Mouse (Mus musculus) frontal cortex, adult (tissue): ENCODE results near the gene Asb17.
"Not testable (repeated sequence)": the region's sequence is repeated elsewhere in the genome, so short reads cannot be mapped to it uniquely, and the experiment has no call there.

Experiments
- ATAC-seq: cut with Nextera tagmentation; 2 replicates; pipeline ENCODE4 v1.9.2; 2017; ENCODE audit warnings: mild to moderate bottlenecking, moderate library complexity, mixed read lengths; ENCODE audit not compliant: low TSS enrichment

Asb17 gene

DNA sequence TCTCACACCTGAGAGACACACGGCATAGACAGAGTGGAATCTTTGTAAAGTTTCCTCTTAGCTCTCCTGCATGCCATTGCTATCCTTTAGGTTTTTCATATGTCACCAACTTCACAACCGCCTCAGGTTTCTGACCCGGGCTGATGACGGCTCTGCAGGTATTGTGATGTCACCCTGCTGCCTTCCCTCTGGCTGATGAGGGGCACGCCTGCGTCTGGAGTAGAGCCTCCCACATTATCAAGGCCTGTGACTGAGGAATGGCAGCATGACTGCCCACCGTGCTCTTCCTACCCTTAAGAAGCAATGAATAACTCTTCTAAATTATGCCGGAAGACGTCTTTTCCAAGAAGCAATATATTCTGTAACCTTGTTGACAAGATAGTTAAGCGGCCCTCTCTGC lies at the start of gene Asb17:
Gene Asb17, plus strand, starts transcription at position 180 of the 400 bp plus-strand sequence.
- no peak for ATAC-seq

DNA sequence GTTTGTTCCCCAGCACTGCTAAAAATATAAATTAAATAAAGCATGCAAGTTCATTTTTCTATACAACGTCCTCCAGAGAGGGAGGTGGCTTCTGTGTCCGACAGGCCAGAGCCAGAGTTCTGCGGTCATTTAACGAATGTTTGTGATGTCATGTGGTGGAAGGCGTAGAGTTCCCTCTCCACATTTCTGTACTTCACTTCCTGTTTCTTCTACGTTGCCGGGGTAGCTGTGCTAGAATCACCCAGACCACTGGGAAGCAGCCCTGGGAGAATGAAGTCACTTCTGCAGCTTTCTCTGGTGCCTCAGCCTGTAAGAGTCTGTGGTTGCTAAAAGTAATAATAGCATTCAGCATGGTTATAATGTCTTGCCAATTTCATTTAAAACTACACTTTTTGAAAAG lies 46.4 kb upstream of the Asb17 start:
- peak; percentile 17; the same call in 1 of the 2 replicates for ATAC-seq

DNA sequence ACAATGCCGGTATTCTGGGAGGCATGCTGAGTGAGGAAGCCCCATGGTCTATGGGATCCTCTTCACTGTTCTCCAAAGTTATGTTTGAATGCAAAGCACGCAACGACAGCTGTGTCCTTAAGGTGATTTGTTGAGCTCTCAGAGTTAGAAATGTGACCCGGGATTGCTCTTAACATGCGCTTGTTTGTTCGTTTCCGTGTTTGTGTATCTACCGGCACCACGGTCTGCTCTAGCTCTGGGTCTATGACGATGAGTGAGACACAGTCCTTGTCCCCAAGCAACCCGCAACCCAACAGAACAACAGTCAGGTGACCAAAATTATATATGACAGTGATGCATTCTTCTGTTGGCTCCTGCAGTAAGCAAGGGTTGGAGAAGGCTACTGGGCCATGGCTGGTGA lies 44.4 kb upstream of the Asb17 start:
- no peak for ATAC-seq

DNA sequence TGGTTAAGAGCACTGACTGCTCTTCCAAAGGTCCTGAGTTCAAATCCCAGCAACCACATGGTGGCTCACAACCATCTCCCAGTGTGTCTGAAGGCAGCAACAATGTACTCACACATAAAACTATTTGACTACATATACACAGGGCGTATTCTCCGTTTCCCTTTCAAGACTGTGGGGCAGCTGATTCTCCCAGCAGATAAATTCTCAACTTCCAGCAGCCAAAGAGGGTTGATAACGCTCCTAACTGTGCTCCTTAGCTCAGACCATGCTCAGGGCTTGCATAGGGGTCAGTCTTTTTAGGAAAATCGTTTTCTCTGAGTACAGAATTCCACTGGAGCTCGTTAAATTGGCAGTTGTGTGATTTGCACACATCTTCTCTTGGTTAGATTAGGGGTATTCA lies 43.3 kb upstream of the Asb17 start:
- no peak for ATAC-seq

DNA sequence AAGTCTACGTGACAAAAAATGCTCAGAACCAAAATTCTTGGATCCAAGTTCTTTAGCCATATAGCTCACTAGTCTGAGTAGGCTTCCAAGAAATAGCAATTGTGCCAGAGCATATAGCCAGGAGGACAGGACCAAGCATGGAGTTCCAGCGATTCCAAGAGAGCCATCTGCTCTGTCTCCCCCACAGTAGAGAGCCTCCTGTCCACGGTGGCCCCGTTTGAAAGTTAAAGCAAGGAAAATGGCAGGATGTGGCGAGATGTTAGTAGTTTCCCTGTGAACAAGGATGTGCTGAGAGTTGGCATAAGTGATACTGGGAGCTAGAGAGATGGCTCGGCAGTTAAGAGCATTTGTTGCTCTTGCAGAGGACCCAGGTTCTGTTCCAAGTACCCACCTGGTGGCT lies 42.5 kb upstream of the Asb17 start:
- ATAC-seq, result peak; percentile 53

DNA sequence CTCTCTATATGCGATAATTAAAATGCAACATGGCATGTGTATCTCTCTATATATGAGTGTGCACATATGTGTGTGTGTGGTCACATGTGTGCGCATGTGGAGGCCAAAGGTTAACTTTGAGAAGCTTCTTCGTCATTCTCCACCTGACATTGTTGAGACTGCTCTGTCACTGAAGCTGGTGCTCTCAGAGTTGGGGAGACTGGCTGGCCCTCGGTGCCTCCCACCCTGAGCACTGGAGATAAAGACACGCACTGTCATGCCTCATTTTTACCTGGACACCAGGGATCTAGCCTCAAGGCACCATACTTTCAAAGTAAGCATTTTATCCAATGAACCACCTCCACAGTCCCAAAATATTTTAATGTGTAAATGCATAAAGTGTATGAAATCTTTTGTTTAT lies 41.4 kb upstream of the Asb17 start:
- no peak for ATAC-seq

DNA sequence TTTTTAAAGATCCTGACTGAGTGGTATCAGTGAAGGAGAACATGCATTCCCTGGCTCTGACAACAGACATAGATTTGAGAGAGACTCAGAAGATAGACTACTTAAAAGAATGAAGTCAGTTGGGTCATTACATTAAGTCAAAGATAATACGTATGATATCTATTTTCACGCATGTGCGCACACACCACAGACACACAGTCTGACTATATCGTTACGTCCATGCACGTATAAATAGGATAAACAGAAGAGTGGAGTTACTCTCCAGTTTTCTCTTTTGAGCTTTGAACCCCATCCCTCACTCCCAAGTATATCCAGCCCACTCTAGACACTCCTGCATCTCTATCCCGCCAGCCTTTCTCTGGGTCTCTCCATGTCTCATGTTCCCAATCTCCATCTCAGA lies 40.0 kb upstream of the Asb17 start:
- ATAC-seq, result no peak

DNA sequence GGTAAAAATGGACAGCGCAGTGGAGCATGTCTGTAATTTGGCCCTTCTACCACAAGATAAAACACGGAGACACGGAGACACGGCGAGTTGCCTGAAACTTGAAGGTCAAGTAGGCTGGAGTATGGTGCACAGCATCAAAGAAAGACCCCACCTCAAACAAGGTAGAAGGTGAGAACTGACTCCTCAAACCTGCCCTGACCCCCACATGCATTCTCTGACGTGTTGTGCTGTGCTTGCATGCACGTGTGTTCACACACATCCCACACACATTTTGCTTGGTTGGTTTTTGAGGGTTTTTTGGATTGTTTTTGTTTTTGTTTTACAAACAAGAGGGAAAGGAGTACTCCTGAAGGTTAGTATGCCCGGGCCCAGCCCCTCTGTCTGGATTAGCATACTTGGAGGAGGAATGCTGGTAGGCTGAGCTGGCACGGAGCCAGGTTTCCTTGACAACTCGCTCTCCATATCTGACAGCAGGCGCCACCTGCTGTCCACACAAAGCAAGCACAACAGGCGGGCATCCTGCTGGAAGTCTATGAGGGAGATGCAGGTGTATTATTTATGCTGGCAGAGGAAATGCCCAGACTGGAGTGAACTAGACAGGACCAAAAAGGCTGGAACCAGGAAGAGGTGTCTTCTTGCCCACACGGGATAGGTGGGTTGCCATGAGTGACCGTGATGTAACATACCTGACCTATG lies 37.8 kb upstream of the Asb17 start:
- ATAC-seq, result peak; percentile 97

DNA sequence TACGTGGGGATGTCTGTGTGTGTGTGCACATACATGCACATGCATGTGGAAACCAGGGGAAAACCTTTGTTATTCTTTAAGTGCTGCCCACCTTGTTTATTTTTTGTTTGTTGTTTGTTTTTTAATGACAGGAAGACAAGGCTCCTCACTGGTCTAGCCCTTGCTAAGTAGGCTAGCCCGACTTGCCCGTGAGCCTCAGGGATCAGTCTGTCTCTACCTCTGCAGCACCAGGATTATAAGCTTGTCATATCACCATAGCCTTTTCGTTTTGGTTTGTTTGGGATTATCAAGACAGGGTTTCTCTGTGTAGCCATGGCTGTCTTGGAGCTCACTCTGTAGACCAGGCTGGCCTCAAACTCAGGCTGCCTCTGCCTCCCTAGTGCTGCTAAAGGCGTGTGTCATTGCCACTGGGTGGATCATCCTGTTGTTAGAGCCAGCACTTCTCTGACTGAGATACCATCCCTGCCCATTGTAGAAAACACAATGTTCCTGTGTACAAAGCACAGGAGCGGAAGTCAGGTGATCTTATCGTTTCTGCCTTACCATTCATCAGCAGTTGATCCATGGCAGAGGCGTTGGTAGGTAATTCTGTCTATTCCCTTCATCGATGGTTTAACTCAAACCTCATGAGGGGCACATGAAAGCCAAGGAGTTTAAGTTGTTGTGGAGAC lies 37.1 kb upstream of the Asb17 start:
- no peak; the same call in 1 of the 2 replicates for ATAC-seq

DNA sequence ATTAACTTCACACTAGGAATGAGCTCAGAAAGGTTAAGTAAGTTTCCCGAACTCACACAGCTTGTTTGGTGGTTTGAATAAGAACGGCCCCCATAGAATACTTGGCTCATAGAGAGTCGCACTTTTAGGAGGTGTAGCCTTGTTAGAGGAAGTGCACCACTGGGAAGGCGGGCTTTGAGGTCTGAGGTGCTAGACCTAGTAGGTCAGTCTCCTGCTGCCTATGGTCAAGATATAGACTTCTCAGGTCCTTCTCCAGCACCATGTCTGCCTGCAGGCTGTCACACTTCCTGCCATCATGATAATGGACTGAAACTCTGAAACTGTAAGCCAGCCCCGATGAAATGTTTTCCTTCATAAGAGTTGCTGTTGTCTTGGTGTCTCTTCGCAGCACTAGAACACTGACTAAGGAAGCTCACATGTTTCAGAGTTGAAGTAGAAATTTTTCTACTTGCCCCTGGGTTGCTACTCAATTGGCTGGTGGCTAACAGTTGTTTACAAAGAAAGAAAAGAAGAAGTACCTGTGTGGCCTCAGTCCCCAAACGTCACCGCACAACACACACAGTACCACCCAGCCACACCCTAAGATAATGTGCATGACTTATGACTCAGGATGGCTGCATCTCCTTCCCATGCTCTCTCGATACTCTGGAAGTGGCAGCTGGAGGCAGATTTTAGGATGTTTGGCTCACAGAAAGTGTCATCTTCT lies 36.4 kb upstream of the Asb17 start:
- no peak for ATAC-seq

DNA sequence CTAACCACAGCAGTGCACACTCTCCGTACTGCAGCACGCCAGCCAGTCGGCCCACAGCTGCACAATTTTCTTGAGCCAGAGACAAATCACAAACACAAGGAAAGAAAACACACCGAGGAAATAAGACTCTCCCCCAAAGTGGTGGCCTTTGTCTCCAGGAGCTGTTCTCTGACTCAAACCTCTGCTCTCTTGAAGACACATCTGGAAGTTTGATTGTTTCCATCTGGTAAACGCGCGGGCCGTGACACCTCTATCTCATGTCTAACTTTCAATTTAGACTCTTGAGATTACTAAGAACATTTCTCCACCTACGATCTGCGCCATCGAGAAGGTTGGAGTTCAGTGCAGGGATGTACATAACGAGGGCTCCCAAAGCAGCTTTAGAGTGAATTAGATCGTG lies 35.6 kb upstream of the Asb17 start:
- ATAC-seq, result no peak

DNA sequence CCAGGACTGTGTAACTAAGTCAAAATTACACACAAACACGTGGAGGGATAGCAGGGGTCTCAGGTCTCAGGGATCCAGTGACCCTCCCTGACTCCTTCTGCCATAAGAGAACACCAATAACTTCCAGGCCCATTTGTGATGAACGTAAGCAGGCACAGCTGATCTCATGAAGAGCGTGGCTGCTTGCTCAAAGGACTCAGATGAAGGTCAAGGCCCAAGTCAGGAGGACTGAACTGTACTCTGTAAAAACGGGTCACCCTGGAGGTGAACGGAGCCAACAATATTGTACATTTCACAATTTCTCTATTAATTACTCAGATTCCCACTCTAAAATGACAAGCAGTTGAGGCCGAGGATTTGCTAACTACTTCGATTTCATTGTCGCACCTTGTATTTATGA lies 30.0 kb upstream of the Asb17 start:
- no peak for ATAC-seq

DNA sequence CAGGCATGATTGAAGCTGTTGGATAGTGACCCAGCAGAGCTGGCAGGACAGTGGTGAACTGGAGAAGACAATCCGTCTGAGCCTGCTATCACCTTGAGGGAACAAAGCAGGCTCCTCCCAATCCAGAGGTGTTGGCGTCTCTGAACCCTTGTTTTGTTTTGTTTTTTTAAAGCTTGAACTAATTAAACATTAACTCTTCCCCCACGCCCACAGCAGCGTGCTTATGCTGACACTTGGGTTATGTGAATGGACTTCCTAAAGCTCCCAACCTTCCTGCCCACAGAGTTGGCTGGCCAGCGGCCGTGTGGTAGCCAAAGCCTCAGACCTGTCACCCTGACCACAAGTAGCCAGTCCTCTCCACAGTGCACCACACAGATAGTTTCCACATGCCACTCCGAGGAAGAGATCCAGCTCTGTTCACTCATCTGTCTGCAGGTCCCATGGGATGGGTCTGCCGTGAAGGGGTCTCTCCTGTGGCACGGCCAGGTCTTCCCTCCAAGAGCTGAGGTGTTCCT lies 26.6 kb upstream of the Asb17 start:
- ATAC-seq, result no peak

DNA sequence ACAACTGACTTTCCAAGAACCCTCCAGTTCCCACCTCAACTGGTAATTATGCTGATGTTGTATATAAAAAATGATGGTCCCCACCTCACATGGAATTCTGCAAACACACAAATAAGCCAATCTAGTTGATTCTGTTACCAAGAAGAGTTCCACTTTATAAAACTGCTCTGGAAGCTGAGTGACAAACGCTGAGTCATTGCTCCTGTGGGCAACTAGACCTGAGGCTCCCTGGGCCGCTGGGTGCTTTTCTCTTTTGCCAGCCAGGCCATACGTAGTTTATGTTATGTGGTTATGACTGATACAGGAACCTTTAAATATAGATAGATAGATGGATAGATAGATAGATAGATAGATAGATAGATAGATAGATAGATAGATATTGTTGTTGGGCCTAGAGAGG lies 25.3 kb upstream of the Asb17 start:
- ATAC-seq, result no peak

DNA sequence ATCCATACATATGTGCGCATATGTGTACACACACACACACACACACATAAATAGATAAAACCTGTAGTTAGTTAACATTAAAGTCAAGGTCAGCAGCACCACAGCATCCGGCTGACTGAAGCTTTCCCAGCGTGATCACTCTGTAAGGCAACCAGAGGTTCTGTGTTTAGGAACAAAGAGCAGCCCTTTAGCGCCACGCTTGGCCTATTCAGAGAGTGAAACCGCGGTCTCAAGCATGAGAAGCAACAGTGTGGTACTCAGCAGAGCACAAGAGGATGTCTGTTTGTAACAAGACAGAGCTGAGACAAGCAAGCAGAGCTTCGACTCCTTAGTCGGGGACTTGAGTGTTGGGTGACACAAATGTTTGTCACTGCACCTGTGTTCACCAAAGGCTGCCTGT lies 24.6 kb upstream of the Asb17 start:
- no peak for ATAC-seq

DNA sequence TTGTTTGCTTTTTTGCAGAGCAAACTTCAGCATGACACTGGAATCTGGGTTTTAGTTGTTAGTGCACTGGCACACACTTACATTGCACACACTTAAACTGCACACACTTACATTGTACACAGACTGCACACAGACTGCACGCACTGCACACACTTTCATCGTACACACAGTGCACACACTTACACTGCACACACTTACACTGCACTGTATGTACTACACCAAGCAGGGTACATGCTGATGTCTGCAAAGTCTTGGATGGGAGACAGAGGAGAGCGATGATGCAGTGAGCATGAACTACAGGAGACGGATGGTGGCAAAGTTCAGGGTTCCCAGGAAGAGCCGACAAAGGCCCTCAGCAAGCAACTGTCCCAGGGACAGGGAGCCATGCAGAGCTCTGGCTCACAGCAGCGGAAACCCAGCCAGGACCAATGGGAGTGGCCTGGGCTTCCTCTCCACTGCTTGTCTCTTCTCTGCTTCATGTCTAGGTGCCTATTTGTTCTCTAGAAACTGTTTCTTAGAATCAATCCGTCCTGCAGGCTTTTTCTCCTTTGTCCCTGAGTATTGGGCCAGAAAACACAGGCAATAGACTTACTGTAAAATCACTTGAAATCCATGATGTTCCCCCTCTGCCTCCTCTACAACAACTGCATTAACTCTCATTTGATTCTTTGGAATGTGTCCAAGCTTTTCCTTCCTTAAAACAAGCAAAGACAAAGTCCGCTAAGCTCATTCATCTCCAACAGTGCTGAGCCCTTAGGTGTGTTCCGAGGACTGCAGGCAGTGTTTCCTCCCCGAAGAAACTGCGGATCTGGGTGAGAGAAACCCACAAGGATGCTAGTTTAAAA lies 20.1 kb upstream of the Asb17 start:
- no peak for ATAC-seq

DNA sequence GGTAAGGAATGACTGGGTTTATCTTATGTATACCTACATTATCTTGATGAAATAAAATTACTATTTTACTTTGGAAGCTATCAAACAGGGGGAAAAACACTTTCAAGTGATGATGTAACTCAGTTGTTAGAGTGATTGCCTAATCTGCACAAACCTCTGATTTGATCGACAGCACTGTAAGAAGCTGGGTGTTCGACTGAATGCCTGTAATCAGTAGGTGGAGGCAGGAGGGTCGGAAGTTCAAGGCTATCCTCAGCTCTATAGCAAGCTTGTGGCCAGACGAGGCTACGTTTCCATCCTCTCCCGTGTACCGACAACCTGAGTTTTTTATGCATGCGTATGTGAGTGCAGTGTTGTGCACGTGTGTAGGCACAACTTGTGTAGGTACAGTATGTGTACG lies 18.8 kb upstream of the Asb17 start:
- ATAC-seq, result no peak

DNA sequence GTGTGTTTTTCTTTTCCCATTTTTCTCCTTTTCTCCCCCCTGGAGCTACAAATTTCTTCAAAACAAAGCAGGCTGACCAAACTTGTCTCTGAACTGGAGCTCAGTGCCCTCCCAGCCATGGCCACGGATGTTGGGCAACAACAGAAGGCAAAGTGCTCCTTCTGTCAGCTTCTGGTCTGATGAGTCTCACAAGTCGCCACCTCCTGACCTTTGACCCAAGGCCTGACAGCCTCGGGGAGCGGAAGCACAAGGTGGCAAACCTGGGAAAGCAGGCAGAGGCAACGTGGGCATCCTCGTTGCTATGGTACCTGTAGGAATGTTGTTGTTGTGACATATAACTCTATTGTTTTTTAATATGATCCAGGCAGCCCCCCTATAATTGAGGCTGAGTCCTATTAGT lies 17.4 kb upstream of the Asb17 start:
- no peak for ATAC-seq

DNA sequence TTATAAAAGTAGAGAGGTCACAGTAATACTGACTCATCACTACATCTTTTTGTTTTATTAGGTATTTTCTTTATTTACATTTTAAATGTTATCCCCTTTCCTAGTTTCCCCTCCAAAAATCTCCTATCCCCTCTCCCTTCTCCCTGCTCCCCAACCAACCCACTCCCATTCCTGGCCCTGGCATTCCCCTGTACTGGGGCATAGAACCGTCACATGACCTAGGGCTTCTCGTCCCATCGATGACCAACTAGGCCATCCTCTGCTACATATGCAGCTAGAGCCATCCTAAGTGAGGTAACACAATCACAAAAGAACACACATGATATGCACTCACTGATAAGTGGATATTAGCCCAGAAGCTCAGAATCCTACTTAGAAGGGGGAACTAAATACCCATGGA lies 14.2 kb upstream of the Asb17 start:
- not testable (repeated sequence) for ATAC-seq

DNA sequence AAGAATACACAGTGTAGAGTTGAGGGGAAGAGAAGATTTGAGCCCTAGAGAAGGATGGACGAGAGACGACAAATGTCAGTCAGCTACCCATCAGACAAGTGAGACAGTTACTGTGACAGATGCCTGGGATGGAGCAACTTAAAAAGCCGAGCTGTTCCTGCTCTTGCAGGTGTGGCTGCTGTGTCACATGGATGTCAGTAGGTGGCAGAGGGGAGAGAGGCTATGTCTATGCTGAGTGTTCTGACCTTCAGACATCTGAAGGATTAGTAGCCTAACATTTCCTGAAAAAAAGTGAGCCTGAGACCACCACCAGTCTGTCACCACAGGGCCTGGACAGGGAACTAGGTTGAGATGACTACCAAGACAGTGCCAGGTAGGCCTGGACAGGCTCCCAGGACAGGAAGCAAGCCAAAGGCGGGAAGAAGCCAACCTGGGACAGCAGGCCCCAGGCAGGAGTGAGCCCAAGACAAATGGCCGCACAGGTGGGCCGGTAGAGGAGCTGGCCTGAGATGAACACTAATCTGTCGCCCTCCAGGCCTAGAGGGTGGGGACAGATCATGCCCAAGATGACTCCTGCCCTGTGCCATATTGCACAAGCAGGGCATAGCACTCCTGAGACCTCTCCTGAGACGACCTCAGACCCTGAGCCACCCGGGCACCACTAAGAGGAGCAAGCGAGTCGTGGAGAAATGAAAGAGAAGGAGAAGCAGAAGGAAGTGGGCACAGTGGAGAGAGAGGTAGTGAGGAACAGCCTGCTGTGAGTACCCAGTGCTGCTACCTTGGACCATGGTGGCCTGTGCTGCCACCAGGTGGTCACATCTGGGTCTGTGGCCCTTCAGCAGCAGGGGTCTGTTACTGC lies 12.8 kb upstream of the Asb17 start:
- peak; percentile 57 for ATAC-seq
